Mouse (Mus musculus) intestine, postnatal 0 days (tissue): Measurements from ENCODE around the gene Btbd35f13. TPM values are rescaled to one million over a fixed set of nuclear protein-coding genes. Genes with fewer than 3 reads are reported as not detected.
"Not testable (repeated sequence)": the region's sequence is repeated elsewhere in the genome, so short reads cannot be mapped to it uniquely, and the experiment has no call there.

Experiments
- ATAC-seq: fragments of 200-750 bp; cut with Nextera tagmentation; 2 replicates; pipeline ENCODE4 v1.8.0; 2017; ENCODE audit warnings: mild to moderate bottlenecking, moderate TSS enrichment, moderate library complexity
- H3K27ac ChIP-seq: fragments of 300-500 bp; sonication (generic); 2 replicates; pipeline ENCODE4 v1.5.1; 2014; ENCODE audit warnings: mild to moderate bottlenecking, low read depth, low read length, moderate library complexity
- H3K27me3 ChIP-seq: fragments of 300-500 bp; sonication (generic); replicated peaks from 2 replicates; pipeline ENCODE4 v1.6.1; 2014; ENCODE audit warnings: low read length, mixed read lengths; ENCODE audit not compliant: control insufficient read depth, insufficient read depth
- H3K36me3 ChIP-seq: fragments of 300-500 bp; sonication (generic); 2 replicates; pipeline ENCODE4 v1.6.1; 2014; ENCODE audit warnings: mild to moderate bottlenecking, moderate library complexity; ENCODE audit not compliant: control insufficient read depth, insufficient read depth
- H3K4me1 ChIP-seq: fragments of 300-500 bp; sonication (generic); replicated peaks from 2 replicates; pipeline ENCODE4 v1.6.1; 2014; ENCODE audit warnings: antibody characterized with exemption, low read length, mixed read lengths; ENCODE audit not compliant: control insufficient read depth, insufficient read depth
- H3K4me2 ChIP-seq: fragments of 300-500 bp; sonication (generic); replicated peaks from 2 replicates; pipeline ENCODE4 v1.6.1; 2014; ENCODE audit warnings: low read depth, mild to moderate bottlenecking, moderate library complexity
- H3K4me3 ChIP-seq: fragments of 300-500 bp; sonication (generic); 2 replicates; pipeline ENCODE4 v1.5.1; 2014; ENCODE audit warnings: low read depth, low read length
- H3K9ac ChIP-seq: fragments of 300-500 bp; sonication (generic); 2 replicates; pipeline ENCODE4 v1.6.1; 2014; ENCODE audit warnings: mild to moderate bottlenecking, low read depth, low read length
- H3K9me3 ChIP-seq: fragments of 300-500 bp; sonication (generic); 2 replicates; pipeline ENCODE4 v1.6.1; 2016; ENCODE audit warnings: mixed run types; ENCODE audit not compliant: control insufficient read depth
- WGBS: fragments of 180-500 bp; shearing (Covaris S2); extraction: QIAGEN DNeasy Blood & Tissue Kit; methylation state at CpG from one replicate; pipeline ENCODE4 v1.1.7; 2014; 5-methylcytosine and 5-hydroxymethylcytosine counted together
- polyA plus RNA-seq: library from polyadenylated mRNA; unstranded; fragments of >200 nt; fragmentation: Nextera tagmentation; extraction: Ambion mirVana; gene quantifications from 2 replicates; pipeline ENCODE4 v1.2.1, GENCODE M21; 2015

Gene Btbd35f13
- not detected in 2 replicates for polyA plus RNA-seq

- H3K27ac ChIP-seq, H3K4me1 ChIP-seq, H3K9me3 ChIP-seq, H3K36me3 ChIP-seq, ATAC-seq, H3K27me3 ChIP-seq, H3K4me2 ChIP-seq, H3K4me3 ChIP-seq, H3K9ac ChIP-seq: not testable (repeated sequence)
- WGBS: 70% methylated on average over 2 of the region's 3 CpGs
Measured at GRCm38 (mm10) chrX:33656872-33657271, at the start of gene Btbd35f13. Btbd35f13 (plus strand) TSS chrX:33657172.

- H3K4me3 ChIP-seq, H3K9me3 ChIP-seq, H3K36me3 ChIP-seq, H3K27ac ChIP-seq, H3K4me1 ChIP-seq, H3K27me3 ChIP-seq, H3K4me2 ChIP-seq, H3K9ac ChIP-seq, ATAC-seq: not testable (repeated sequence)
- WGBS: no CpG with 5 or more reads among the region's 3 CpGs
Measured at GRCm38 (mm10) chrX:33702249-33702648, 45.3 kb downstream of the Btbd35f13 start, which contains the start of gene Btbd35f14. Btbd35f14 (minus strand) TSS chrX:33702349.

Other genes starting within 250 kb of the Btbd35f13 start
- not detected in 2 replicates for gene Btbd35f15, start 79.9 kb upstream of the Btbd35f13 start, polyA plus RNA-seq
- gene Btbd35f14, start 45.2 kb downstream of the Btbd35f13 start, polyA plus RNA-seq: not detected in 2 replicates